Mouse (Mus musculus) megakaryocyte-erythroid progenitor cell, adult 5 weeks (primary cell): ENCODE data around the gene Dennd5a. TPM values are rescaled to one million over a fixed set of nuclear protein-coding genes. Genes with fewer than 3 reads are reported as not detected.

Experiments
- polyA plus RNA-seq: library from polyadenylated mRNA; stranded (reverse); fragments of >175 nt; gene quantifications from 2 replicates; pipeline ENCODE4 v1.2.3, GENCODE M21; 2012

Dennd5a gene
- 15.4 and 20.4 TPM in 2 replicates for polyA plus RNA-seq

DNA sequence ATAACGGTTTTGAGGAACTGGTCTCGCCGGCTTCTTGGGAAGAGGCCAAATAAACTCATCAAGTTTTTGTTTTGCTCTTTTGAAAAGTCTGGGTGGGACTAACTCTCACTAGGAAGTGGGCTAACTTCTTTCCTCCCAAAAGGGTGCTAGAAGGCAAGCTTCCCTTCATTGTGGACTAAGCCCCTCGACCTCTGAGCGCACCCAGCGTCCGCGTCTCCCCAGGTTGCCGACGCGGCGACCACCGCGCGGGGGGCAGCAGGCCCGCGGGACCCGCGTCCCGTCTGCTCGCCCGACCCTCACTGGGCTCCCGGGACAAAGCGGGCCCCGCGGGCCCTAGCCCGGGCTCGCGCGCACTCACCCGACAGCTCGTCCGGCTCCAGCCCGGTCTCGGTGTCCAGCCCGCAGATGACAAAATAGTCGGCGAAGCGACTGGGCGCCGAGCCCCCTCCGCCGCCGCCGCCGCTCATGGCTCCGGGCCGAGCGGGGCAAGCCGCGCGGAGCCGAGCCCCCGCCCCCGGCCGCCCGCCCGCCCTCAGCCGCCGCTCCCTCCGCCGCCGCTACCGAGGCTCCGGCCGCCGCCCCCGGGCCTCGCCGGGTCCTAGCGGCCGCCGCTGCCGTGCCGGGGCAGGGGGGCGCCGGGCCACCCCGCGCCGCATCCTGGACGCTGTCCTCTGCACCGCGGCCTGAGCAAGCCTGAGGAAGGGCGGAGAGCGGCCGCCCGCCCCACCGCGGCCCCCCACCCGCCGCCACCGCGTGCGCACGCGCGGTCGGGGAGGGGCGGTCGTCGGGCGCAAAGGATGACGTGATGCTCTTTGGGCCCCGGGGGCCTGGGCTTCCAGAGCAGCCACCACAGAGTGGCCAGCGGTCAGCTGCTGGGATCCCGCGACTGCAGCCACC lies at the start of gene Dennd5a:
Gene Dennd5a, minus strand, starts transcription at position 755 of the 897 bp plus-strand sequence.

DNA sequence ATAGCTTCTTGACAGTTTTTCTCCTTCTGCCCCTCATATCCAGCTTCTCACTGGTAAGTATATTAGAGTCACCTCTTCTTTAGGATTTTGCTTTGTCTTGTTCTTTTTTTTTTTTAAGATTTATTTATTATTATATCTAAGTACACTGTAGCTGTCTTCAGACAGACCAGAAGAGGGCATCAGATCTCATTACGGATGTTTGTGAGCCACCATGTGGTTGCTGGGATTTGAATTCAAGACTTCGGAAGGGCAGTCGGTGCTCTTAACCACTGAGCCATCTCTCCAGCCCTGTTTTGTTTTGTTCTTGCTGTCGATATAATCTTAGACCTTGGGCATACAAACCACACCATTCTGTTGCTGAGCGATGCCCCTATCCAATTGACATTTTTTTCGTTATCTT lies 26.5 kb upstream of the Dennd5a start, which contains the start of gene Tmem41b:
Gene Tmem41b, minus strand, starts transcription at position 155 of the 400 bp plus-strand sequence.

DNA sequence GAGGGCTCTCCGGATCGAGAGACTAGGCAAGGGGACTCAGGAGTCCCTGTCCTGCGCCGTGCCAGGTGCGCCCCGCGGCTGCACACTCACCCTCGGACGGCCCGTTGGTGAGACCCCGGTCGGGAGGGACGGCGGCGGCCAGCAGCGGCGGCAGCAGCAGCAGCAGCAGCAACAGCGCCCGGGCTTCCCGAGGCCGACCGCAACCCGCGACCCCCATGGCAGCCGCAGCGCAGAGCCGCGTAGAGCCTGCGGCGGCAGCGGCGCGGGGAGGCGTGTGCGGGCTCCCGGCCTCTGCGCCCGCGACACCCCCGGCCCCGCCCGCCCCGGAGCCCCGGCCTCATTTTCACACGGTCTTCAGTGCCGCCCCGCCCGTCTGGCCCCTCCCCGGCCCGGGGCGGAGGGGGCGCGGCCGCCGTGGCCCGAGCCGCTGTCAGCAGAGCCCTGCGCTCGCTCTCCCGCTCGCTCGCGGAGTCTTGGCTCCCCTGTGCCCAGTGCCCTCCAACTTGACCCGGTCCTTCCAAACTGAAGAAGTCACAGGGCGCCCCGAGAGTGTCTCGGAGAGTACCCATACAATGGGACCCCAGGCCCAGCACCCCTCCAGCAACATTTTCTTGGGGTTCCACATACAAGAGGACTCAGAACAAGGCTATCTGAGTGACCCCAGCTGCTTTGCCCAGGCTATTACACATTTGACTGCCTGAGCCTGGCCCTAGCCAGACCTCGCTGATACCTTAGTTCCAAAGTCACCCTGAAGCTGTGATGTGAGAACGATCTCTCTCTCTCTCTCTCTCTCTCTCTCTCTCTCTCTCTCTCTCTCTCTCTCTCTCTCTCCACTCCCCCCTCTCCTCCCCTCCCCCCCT lies 94.7 kb downstream of the Dennd5a start, which contains the start of gene Scube2:
Gene Scube2, minus strand, starts transcription at position 310 of the 860 bp plus-strand sequence.

Other genes with a start within 250 kb of the Dennd5a start
- gene BC051019, start 236.6 kb downstream of the Dennd5a start, polyA plus RNA-seq, result 0.04 TPM in 1 of 2 replicates, not detected in the other
- not detected in 2 replicates for gene Ascl3, start 228.7 kb downstream of the Dennd5a start, polyA plus RNA-seq
- gene Tmem9b, start 207.6 kb downstream of the Dennd5a start, polyA plus RNA-seq, result 5.2 and 5.7 TPM in 2 replicates
- gene Nrip3, start 178.4 kb downstream of the Dennd5a start, polyA plus RNA-seq, result 0.03 and 0.38 TPM in 2 replicates
- gene Scube2, start 94.8 kb downstream of the Dennd5a start, polyA plus RNA-seq, result not detected in 2 replicates
- gene Tmem41b, start 26.5 kb upstream of the Dennd5a start, polyA plus RNA-seq, result 13.9 and 15.9 TPM in 2 replicates
- 79.8 and 80.2 TPM in 2 replicates for gene Ipo7, start 57.8 kb upstream of the Dennd5a start, polyA plus RNA-seq
- 0.83 and 1.1 TPM in 2 replicates for gene Zfp143, start 100.7 kb upstream of the Dennd5a start, polyA plus RNA-seq
- gene Wee1, start 161.6 kb upstream of the Dennd5a start, polyA plus RNA-seq, result 30.9 and 32.7 TPM in 2 replicates